Mouse (Mus musculus): ENCODE measurements at regions not wholly inside any gene's neighbourhood (a gene's known extent, or its start where the extent isn't known, plus 50 kb on each side); places are given as distances from the start of the nearest gene placed in this dataset.

- no peaks in the 10 kb centered on the region for H3K9me3 ChIP-seq (replicated peaks; ENCODE audit: insufficient read depth, low read length)
- peak; percentile 16 for DNase-seq (ENCODE audit: low read depth, low spot score)
- TF ChIP-seq NELFE (IDR thresholded peaks at IDR 0.05; ENCODE audit: low read depth, low read length) (no peak), CTCF (IDR thresholded peaks at IDR 0.05 in 2 of 3, conservative IDR thresholded peaks at IDR 0.05 in 1 of 3; ENCODE audit: control insufficient read depth in 1 of 3, insufficient read depth in 1 of 3, low read depth in 2 of 3, low read length in 3 of 3, poor library complexity in 1 of 3, severe bottlenecking in 1 of 3) (peak in 2 of 3 experiments; percentile 33 to 36; a peak in 4 of 6 replicates), USF1 (IDR thresholded peaks at IDR 0.05; ENCODE audit: low read depth, low read length) (no peak), ZMIZ1 (IDR thresholded peaks at IDR 0.05; ENCODE audit: low read depth, low read length) (no peak), SMC3 (IDR thresholded peaks at IDR 0.05; ENCODE audit: low read depth, low read length) (peak; percentile 44), TBP (IDR thresholded peaks at IDR 0.05; ENCODE audit: low read depth, low read length) (no peak), SIN3A (IDR thresholded peaks at IDR 0.05; ENCODE audit: low read length) (no peak)
- no peaks in the 10 kb centered on the region for H3K4me1 ChIP-seq (ENCODE audit: control insufficient read depth in 1 of 2, insufficient read depth in 2 of 2, low read length in 2 of 2)
- no peaks in the 10 kb centered on the region for H3K36me3 ChIP-seq (ENCODE audit: control insufficient read depth in 1 of 2, insufficient read depth in 2 of 2, low read length in 2 of 2)
- H3K4me3 ChIP-seq (ENCODE audit: control insufficient read depth in 1 of 2, insufficient read depth in 1 of 2, low read depth in 2 of 2, low read length in 2 of 2) = no peak overlapping the region
- H3K27ac ChIP-seq (ENCODE audit: control insufficient read depth, low read depth, low read length) = no peak overlapping the region
- H3K9ac ChIP-seq (ENCODE audit: control insufficient read depth, low read depth, low read length, poor library complexity, severe bottlenecking) = no peak overlapping the region
- H3K27me3 ChIP-seq (ENCODE audit: control insufficient read depth in 1 of 2, insufficient read depth in 2 of 2, low read length in 2 of 2) = no peaks in the 10 kb centered on the region
- no peaks in the 10 kb centered on the region for H3K79me2 ChIP-seq (ENCODE audit: control insufficient read depth, insufficient read depth, low read length, poor library complexity)
These were observed 78.3 kb upstream of the Pitrm1 start for GRCm38 (mm10) chr13:6469446-6470227.

GRCm38 (mm10) chr13:6470286-6471103 lies 77.5 kb upstream of the Pitrm1 start:
- TF ChIP-seq CHD2 (IDR thresholded peaks at IDR 0.05; ENCODE audit: low read length) (no peak), ZNF384 (IDR thresholded peaks at IDR 0.05; ENCODE audit: low read depth, low read length) (no peak), E2F4 (IDR thresholded peaks at IDR 0.05; ENCODE audit: borderline replicate concordance, low read depth, low read length) (no peak), ZKSCAN1 (IDR thresholded peaks at IDR 0.05; ENCODE audit: low read depth, low read length) (no peak), TCF12 (IDR thresholded peaks at IDR 0.05; ENCODE audit: low read depth, low read length) (no peak), MYC (IDR thresholded peaks at IDR 0.05; ENCODE audit: low read depth, low read length) (no peak), POLR2AphosphoS2 (IDR thresholded peaks at IDR 0.05; ENCODE audit: low read length) (no peak)
- H3K36me3 ChIP-seq (ENCODE audit: control insufficient read depth in 1 of 2, insufficient read depth in 2 of 2, low read length in 2 of 2) = no peaks in the 10 kb centered on the region
- no peak overlapping the region for H3K4me3 ChIP-seq (ENCODE audit: control insufficient read depth in 1 of 2, insufficient read depth in 1 of 2, low read depth in 2 of 2, low read length in 2 of 2)
- no peaks in the 10 kb centered on the region for H3K4me1 ChIP-seq (ENCODE audit: control insufficient read depth in 1 of 2, insufficient read depth in 2 of 2, low read length in 2 of 2)
- H3K79me2 ChIP-seq (ENCODE audit: control insufficient read depth, insufficient read depth, low read length, poor library complexity) = no peaks in the 10 kb centered on the region
- no peak overlapping the region for H3K9ac ChIP-seq (ENCODE audit: control insufficient read depth, low read depth, low read length, poor library complexity, severe bottlenecking)
- no peaks in the 10 kb centered on the region for H3K9me3 ChIP-seq (replicated peaks; ENCODE audit: insufficient read depth, low read length)
- no peaks in the 10 kb centered on the region for H3K27me3 ChIP-seq (ENCODE audit: control insufficient read depth in 1 of 2, insufficient read depth in 2 of 2, low read length in 2 of 2)
- DNase-seq (ENCODE audit: low read depth, low spot score) = no peak
- no peak overlapping the region for H3K27ac ChIP-seq (ENCODE audit: control insufficient read depth, low read depth, low read length)
